Mouse (Mus musculus): ENCODE data around the gene Syt15. TPM values are rescaled to one million over a fixed set of nuclear protein-coding genes. Genes with fewer than 3 reads are reported as not detected.

Gene Syt15
- polyA plus RNA-seq, 1 experiment from 2014 or later, result not detected

GRCm38 (mm10) chr14:34219786-34220198 is 397 bp downstream of the Syt15 start:
- Histone ChIP-seq H3K9me3 (replicated peaks; ENCODE audit: control insufficient read depth, low read length) (no peaks in the 10 kb centered on the region), H3K4me2 (ENCODE audit: low read depth, low read length) (peak overlapping the region; percentile 57), H3K36me3 (replicated peaks; ENCODE audit: control insufficient read depth, insufficient read depth, low read depth, low read length) (no peaks in the 10 kb centered on the region), H3K27me3 (ENCODE audit: control insufficient read depth, insufficient read depth, low read length) (peaks cover 9% of the 10 kb centered on the region), H3K4me3 (ENCODE audit: low read depth, low read length) (peak overlapping the region; percentile 23; the same call in 1 of the 2 replicates), H3K27ac (replicated peaks; ENCODE audit: low read depth, low read length) (no peak overlapping the region), H3K9ac (replicated peaks; ENCODE audit: low read length) (peak overlapping the region; percentile 47), H3K4me1 (ENCODE audit: control insufficient read depth, insufficient read depth, low read length) (no peaks in the 10 kb centered on the region)
- peak; percentile 14 for DNase-seq (ENCODE audit: low spot score)
- no peak for ATAC-seq (replicated peaks; ENCODE audit: insufficient number of reproducible peaks, low FRiP score, low TSS enrichment, low read depth)
- WGBS, result 4% methylated on average over 29 of the region's 29 CpGs

- no peak overlapping the region for H3K4me3 ChIP-seq (ENCODE audit: low read depth, low read length)
- H3K27me3 ChIP-seq (ENCODE audit: control insufficient read depth, insufficient read depth, low read length), result peaks cover 9% of the 10 kb centered on the region
- 74% methylated on average over 5 of the region's 5 CpGs for WGBS
- no peaks in the 10 kb centered on the region for H3K9me3 ChIP-seq (replicated peaks; ENCODE audit: control insufficient read depth, low read length)
- H3K9ac ChIP-seq (replicated peaks; ENCODE audit: low read length), result no peak overlapping the region
- DNase-seq (ENCODE audit: low spot score) (no peak), ATAC-seq (replicated peaks; ENCODE audit: insufficient number of reproducible peaks, low FRiP score, low TSS enrichment, low read depth) (no peak)
- H3K36me3 ChIP-seq (replicated peaks; ENCODE audit: control insufficient read depth, insufficient read depth, low read depth, low read length), result no peaks in the 10 kb centered on the region
- no peak overlapping the region for H3K27ac ChIP-seq (replicated peaks; ENCODE audit: low read depth, low read length)
- no peaks in the 10 kb centered on the region for H3K4me1 ChIP-seq (ENCODE audit: control insufficient read depth, insufficient read depth, low read length)
- H3K4me2 ChIP-seq (ENCODE audit: low read depth, low read length), result no peak overlapping the region
These were observed 1.0 kb downstream of the Syt15 start for GRCm38 (mm10) chr14:34220426-34220825.

- H3K27ac ChIP-seq (replicated peaks; ENCODE audit: low read depth, low read length), result no peak overlapping the region
- H3K9ac ChIP-seq (replicated peaks; ENCODE audit: low read length), result no peak overlapping the region
- no peaks in the 10 kb centered on the region for H3K4me1 ChIP-seq (ENCODE audit: control insufficient read depth, insufficient read depth, low read length)
- no peak overlapping the region for H3K4me2 ChIP-seq (ENCODE audit: low read depth, low read length)
- H3K27me3 ChIP-seq (ENCODE audit: control insufficient read depth, insufficient read depth, low read length), result peaks cover 9% of the 10 kb centered on the region
- H3K4me3 ChIP-seq (ENCODE audit: low read depth, low read length), result no peak overlapping the region
- H3K9me3 ChIP-seq (replicated peaks; ENCODE audit: control insufficient read depth, low read length), result no peaks in the 10 kb centered on the region
- H3K36me3 ChIP-seq (replicated peaks; ENCODE audit: control insufficient read depth, insufficient read depth, low read depth, low read length), result no peaks in the 10 kb centered on the region
- WGBS, result 65% methylated on average over 5 of the region's 5 CpGs
- DNase-seq (ENCODE audit: low spot score), result no peak
- no peak for ATAC-seq (replicated peaks; ENCODE audit: insufficient number of reproducible peaks, low FRiP score, low TSS enrichment, low read depth)
These were observed 2.2 kb downstream of the Syt15 start for GRCm38 (mm10) chr14:34221416-34222077.

- DNase-seq (ENCODE audit: low spot score) (no peak), ATAC-seq (replicated peaks; ENCODE audit: insufficient number of reproducible peaks, low FRiP score, low TSS enrichment, low read depth) (no peak)
- Histone ChIP-seq H3K9ac (replicated peaks; ENCODE audit: low read length) (no peak overlapping the region), H3K9me3 (replicated peaks; ENCODE audit: control insufficient read depth, low read length) (no peaks in the 10 kb centered on the region), H3K27me3 (ENCODE audit: control insufficient read depth, insufficient read depth, low read length) (peaks cover 9% of the 10 kb centered on the region), H3K36me3 (replicated peaks; ENCODE audit: control insufficient read depth, insufficient read depth, low read depth, low read length) (no peaks in the 10 kb centered on the region), H3K4me1 (ENCODE audit: control insufficient read depth, insufficient read depth, low read length) (no peaks in the 10 kb centered on the region), H3K4me2 (ENCODE audit: low read depth, low read length) (no peak overlapping the region), H3K27ac (replicated peaks; ENCODE audit: low read depth, low read length) (no peak overlapping the region), H3K4me3 (ENCODE audit: low read depth, low read length) (no peak overlapping the region)
- 73% methylated on average over 5 of the region's 5 CpGs for WGBS
These were observed 4.0 kb downstream of the Syt15 start for GRCm38 (mm10) chr14:34223362-34223898.

- Histone ChIP-seq H3K36me3 (replicated peaks; ENCODE audit: control insufficient read depth, insufficient read depth, low read depth, low read length) (no peaks in the 10 kb centered on the region), H3K4me2 (ENCODE audit: low read depth, low read length) (no peak overlapping the region), H3K27ac (replicated peaks; ENCODE audit: low read depth, low read length) (no peak overlapping the region), H3K27me3 (ENCODE audit: control insufficient read depth, insufficient read depth, low read length) (no peaks in the 10 kb centered on the region), H3K4me3 (ENCODE audit: low read depth, low read length) (no peak overlapping the region), H3K9me3 (replicated peaks; ENCODE audit: control insufficient read depth, low read length) (no peaks in the 10 kb centered on the region), H3K4me1 (ENCODE audit: control insufficient read depth, insufficient read depth, low read length) (no peaks in the 10 kb centered on the region), H3K9ac (replicated peaks; ENCODE audit: low read length) (no peak overlapping the region)
- WGBS, result 84% methylated on average over 9 of the region's 9 CpGs
- ATAC-seq (replicated peaks; ENCODE audit: insufficient number of reproducible peaks, low FRiP score, low TSS enrichment, low read depth) (no peak), DNase-seq (ENCODE audit: low spot score) (no peak)
These were observed 6.6 kb downstream of the Syt15 start for GRCm38 (mm10) chr14:34225986-34226385.

GRCm38 (mm10) chr14:34226566-34226965 is 7.2 kb downstream of the Syt15 start:
- Histone ChIP-seq H3K27me3 (ENCODE audit: control insufficient read depth, insufficient read depth, low read length) (no peaks in the 10 kb centered on the region), H3K4me3 (ENCODE audit: low read depth, low read length) (no peak overlapping the region), H3K4me1 (ENCODE audit: control insufficient read depth, insufficient read depth, low read length) (no peaks in the 10 kb centered on the region), H3K9me3 (replicated peaks; ENCODE audit: control insufficient read depth, low read length) (no peaks in the 10 kb centered on the region), H3K4me2 (ENCODE audit: low read depth, low read length) (no peak overlapping the region), H3K9ac (replicated peaks; ENCODE audit: low read length) (no peak overlapping the region), H3K36me3 (replicated peaks; ENCODE audit: control insufficient read depth, insufficient read depth, low read depth, low read length) (no peaks in the 10 kb centered on the region), H3K27ac (replicated peaks; ENCODE audit: low read depth, low read length) (no peak overlapping the region)
- WGBS, result 85% methylated on average over 4 of the region's 4 CpGs
- no peak for ATAC-seq (replicated peaks; ENCODE audit: insufficient number of reproducible peaks, low FRiP score, low TSS enrichment, low read depth)
- no peak for DNase-seq (ENCODE audit: low spot score)

GRCm38 (mm10) chr14:34227981-34228380 is 8.6 kb downstream of the Syt15 start:
- no peaks in the 10 kb centered on the region for H3K4me1 ChIP-seq (ENCODE audit: control insufficient read depth, insufficient read depth, low read length)
- H3K36me3 ChIP-seq (replicated peaks; ENCODE audit: control insufficient read depth, insufficient read depth, low read depth, low read length), result no peaks in the 10 kb centered on the region
- H3K27ac ChIP-seq (replicated peaks; ENCODE audit: low read depth, low read length), result no peak overlapping the region
- H3K9ac ChIP-seq (replicated peaks; ENCODE audit: low read length), result no peak overlapping the region
- H3K4me3 ChIP-seq (ENCODE audit: low read depth, low read length), result no peak overlapping the region
- DNase-seq (ENCODE audit: low spot score), result no peak
- WGBS, result 81% methylated on average over 12 of the region's 12 CpGs
- ATAC-seq (replicated peaks; ENCODE audit: insufficient number of reproducible peaks, low FRiP score, low TSS enrichment, low read depth), result no peak
- H3K4me2 ChIP-seq (ENCODE audit: low read depth, low read length), result no peak overlapping the region
- H3K27me3 ChIP-seq (ENCODE audit: control insufficient read depth, insufficient read depth, low read length), result no peaks in the 10 kb centered on the region
- no peaks in the 10 kb centered on the region for H3K9me3 ChIP-seq (replicated peaks; ENCODE audit: control insufficient read depth, low read length)

GRCm38 (mm10) chr14:34228830-34229506 is 9.6 kb downstream of the Syt15 start:
- Histone ChIP-seq H3K4me3 (ENCODE audit: low read depth, low read length) (no peak overlapping the region), H3K4me1 (ENCODE audit: control insufficient read depth, insufficient read depth, low read length) (no peaks in the 10 kb centered on the region), H3K27me3 (ENCODE audit: control insufficient read depth, insufficient read depth, low read length) (no peaks in the 10 kb centered on the region), H3K36me3 (replicated peaks; ENCODE audit: control insufficient read depth, insufficient read depth, low read depth, low read length) (no peaks in the 10 kb centered on the region), H3K9me3 (replicated peaks; ENCODE audit: control insufficient read depth, low read length) (no peaks in the 10 kb centered on the region), H3K4me2 (ENCODE audit: low read depth, low read length) (no peak overlapping the region), H3K27ac (replicated peaks; ENCODE audit: low read depth, low read length) (no peak overlapping the region), H3K9ac (replicated peaks; ENCODE audit: low read length) (no peak overlapping the region)
- 88% methylated on average over 10 of the region's 10 CpGs for WGBS
- ATAC-seq (replicated peaks; ENCODE audit: insufficient number of reproducible peaks, low FRiP score, low TSS enrichment, low read depth) (no peak), DNase-seq (ENCODE audit: low spot score) (no peak)

All from embryonic facial prominence, embryonic 11.5 days (tissue).